Mouse (Mus musculus): ENCODE data around the gene Aplp2.

Gene Aplp2

DNA sequence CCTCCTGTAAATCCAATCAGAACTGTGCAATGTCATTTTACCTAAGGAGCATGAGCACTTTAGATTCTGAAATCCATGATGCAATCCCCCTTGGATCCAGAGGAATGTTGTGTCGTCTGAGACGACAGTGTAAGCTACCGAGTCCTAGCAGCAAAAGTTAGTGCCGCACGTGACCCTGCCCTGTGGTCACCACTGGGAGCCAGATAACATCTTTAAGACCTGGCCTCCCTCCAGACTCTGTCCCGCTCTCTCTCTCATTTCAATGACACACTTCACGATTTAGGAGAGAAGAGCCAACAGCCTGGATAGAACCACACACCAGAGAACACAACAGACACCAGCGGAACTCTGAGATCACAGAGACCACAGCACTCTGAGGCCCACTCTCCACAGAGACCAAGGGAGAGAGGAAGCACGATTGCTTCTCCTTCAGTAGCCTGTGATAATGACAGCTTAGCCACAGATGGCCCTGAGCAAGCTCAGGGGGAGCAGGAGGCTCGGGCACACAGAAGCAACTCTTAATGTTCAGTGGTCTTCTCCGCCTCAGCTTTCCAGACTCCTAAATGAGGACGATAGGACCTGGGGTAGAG lies 83.6 kb downstream of the Aplp2 start:
- DNase-seq (ENCODE audit: low spot score in 2 of 2), result no peak

DNA sequence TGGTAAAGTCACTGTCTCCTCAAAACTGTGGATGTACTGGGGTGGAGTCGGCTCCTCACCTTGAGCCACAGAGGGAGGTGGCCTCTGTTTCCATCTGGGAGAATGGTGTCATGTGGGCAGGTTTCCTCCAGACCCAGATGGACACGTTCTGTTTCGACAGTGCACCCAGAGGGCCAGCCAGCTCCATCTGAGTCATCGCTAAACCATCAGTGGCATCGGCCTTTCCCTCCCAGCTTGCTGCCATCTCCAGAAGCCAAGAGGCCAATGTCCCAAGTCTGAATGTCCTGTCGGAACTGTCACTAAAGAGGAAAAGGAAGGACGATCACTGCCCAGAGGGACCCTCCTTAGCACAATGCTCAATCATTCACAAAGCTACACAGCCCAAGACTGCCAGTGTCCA lies 85.5 kb downstream of the Aplp2 start:
- no peak for DNase-seq (ENCODE audit: low spot score in 2 of 2)

DNA sequence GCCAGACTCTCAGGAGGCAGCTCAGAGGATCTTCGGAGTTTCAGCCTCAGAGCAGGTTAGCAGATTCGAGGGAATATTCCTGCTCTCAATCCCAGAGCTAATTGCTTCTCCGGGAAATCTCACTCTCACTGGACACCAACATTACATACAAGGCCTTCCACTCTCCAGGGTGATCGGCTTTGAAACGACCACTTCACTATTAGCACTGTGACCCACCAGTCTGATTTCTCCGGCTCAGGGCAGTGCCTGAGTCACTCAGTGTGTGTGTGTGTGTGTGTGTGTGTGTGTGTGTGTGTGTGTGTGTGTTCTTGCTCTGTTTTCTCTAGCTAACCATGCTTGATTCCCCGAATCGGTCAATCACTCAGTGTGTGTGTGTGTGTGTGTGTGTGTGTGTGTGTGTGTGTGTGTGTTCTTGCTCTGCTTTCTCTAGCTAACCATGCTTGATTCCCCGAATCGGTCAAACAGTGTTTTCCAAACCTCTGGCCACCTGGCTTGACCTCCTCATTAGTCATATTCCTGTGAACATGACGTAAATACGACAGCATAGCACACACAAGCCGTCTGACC lies 89.1 kb downstream of the Aplp2 start:
- DNase-seq (ENCODE audit: low spot score in 2 of 2), result no peak

DNA sequence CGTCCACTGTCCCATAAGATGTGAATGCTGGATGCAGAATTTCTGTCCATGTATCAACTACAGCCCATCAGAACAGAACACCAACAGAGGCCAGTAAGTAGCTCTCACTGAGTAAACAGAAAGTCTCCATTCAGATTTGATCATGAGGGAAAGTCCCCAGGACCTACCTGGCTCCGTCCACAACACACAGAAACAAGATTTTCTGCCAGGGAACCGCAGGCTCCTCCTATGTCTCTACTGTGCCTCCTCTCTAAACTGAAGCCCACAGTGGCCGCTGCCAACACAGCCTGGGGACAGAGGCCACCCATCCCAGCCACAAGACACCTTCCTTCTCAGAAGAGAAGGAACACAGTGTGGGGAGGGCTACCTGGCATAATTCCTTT lies 91.1 kb downstream of the Aplp2 start:
- no peak for DNase-seq (ENCODE audit: low spot score in 2 of 2)

DNA sequence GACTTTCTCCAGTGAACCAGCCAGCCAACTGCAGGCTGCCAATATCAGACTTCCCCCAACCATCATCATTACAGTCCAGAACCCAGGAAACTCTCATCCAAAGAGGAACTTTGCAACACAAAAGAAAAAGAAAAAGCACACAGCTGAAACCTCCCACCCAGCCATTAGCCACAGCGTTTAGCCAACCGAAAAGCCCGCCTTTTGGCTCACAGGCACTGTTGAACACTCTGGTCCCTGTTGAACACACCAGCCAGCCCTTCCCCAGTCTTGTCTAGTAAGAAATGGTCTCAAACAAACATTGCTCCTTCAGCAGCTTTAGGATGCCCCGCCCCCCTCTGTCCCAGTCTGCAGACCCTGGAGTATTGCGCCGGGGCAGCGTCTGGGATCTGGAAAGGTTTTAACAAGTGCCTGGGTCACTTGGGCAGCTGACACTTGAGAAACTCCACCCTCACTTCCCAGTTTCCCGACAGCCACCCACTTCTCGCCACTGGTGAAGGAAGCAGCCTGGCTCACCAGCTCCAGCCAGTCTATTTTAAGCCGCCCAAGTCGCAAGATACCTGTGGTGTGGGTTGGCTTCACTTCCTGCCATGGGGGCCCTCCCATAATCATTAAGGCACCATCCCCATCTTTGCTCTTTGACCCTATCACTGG lies 91.6 kb downstream of the Aplp2 start:
- no peak for DNase-seq (ENCODE audit: low spot score in 2 of 2)

DNA sequence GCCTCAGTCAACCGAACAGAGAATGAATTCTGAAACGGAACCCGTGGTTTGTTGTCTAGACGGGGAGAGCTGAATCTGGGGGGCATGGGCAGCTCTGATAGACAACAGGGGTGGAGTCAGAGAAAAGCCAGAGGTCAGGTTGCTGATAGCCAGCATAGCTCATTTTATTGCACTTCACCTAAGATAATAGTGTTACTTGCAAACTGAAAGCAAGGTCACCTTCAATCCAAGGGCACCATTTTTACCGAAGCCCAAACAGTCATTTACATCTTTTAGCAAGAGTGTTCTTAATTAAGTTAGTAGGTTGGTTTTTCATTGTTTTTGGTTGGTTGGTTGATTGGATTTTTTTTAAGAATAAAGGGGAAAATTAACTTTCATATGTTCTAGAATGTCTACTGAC lies 92.2 kb downstream of the Aplp2 start:
- no peak for DNase-seq (ENCODE audit: low spot score in 2 of 2)

DNA sequence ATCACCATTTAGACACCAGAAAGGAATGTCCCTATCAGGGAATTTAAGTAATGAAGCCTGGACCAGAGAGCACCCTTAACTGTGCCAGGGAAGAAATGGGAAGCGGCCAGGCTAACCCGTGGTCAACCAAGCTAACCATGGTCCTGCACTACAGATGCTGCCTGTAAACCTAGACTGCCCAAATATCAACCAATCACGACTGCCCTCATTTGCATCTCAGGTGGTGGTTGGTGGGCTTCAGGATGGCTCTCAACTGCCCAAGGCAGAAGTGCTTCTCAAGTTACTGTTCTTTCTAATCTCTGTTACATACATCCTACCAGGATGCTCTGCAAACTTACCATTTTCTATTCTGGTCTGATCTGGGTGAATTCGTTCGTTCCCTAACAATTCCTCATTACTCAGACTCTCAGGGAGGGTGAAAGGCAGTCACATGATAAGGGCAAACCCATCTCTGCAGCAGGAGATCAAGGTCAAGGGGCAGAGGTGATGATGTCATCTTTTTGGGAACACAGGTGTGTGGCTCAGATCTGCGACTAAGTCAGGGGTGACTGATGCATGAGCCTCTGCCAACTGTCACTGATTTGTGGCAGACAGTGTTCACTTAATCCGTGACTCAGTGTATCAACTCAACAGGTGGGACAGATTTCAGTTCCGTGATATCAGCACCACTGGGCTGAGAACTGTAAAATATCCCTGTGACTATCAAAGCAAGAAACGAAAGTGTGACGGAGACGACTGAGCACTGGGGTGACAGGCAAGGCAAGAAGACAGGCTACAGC lies 92.9 kb downstream of the Aplp2 start:
- no peak for DNase-seq (ENCODE audit: low spot score in 2 of 2)

DNA sequence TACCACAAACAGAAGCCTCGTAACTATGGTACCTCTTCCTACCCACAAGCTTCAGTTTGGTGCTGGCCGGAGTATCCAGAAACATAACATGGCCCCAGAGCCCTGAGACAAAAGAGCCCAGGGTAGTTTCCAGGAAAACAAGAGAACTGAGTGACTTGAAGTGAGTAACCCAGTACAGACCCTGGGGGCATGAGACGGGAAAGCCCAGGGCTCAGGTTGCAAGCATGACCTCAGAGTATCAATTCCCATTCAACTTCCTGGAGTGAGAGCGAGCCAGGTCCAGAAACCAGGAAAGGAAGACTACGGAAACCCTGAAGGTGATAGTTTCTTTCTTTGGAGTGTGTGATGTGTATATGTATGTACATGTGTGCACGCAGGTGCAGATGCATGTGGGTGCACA lies 94.1 kb downstream of the Aplp2 start:
- no peak for DNase-seq (ENCODE audit: low spot score in 2 of 2)

DNA sequence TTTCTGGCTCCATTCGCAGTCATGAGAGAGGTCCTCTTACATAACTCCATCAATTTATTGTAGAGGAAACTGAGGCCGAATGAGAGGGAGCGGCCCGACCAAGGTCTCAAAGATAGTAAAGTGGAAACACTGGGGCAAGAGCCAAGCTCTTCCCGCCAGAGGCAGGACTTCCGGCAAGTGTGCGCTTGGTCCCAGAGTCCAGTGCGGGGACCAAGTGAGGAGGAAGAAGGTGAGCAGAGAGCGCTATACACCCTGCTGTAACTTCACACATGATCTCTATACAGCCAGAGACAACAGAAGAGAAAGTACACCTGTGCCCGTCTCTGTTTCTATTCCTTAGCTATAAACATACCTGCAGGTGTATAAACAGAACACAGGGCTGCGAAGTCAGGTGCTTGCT lies 94.5 kb downstream of the Aplp2 start:
- no peak for DNase-seq (ENCODE audit: low spot score in 2 of 2)

DNA sequence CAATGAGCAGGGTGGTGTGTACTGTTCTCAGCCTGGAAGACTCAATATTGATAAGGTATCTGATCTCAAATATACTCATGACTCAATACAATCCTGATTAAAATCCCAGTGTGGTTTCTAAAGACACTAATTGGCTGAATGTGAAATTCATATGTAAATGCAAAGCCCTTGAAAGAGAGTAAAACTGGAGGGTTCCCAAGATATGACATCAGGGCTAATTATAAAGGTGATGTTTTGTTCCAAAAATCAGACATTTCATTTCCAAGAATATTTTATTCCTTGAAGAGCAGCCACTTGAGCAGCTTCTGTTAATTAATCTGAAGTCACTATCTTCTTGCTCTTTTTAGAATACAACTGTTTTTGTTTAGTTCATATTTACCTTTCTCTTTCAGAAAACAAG lies 96.0 kb downstream of the Aplp2 start:
- DNase-seq (ENCODE audit: low spot score in 2 of 2), result no peak

DNA sequence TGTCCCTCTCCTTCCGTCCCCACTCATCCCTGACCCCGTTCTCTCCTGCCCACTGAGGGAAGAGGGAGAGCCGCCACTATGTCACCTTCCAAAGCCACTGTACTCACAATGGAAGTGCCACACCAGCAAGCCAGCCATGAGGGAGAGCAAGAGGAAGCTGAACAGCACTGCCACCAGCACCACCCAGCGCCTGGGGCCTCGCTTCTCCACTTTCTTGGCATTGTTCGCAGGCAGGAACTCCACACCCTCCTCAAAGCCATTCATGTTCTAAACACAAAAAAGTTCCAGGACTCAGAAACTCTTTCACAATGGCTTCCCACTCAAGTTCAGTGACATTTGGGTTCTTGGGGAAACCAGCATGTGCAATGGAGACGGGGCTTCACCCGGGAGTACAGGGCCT lies 103.2 kb downstream of the Aplp2 start:
- DNase-seq (ENCODE audit: low spot score in 2 of 2), result no peak

Measured in right cerebral cortex, adult 2 months (tissue).